Mouse (Mus musculus): ENCODE data around the gene Tmem143. TPM values are rescaled to one million over a fixed set of nuclear protein-coding genes. Genes with fewer than 3 reads are reported as not detected.
A peak's percentile ranks its signal among the peaks of the same experiment; 100 is the strongest.

Gene Tmem143
- total and polyA plus RNA-seq, 2 experiments from 2014 or later, result 4.9 to 29.7 TPM

DNA sequence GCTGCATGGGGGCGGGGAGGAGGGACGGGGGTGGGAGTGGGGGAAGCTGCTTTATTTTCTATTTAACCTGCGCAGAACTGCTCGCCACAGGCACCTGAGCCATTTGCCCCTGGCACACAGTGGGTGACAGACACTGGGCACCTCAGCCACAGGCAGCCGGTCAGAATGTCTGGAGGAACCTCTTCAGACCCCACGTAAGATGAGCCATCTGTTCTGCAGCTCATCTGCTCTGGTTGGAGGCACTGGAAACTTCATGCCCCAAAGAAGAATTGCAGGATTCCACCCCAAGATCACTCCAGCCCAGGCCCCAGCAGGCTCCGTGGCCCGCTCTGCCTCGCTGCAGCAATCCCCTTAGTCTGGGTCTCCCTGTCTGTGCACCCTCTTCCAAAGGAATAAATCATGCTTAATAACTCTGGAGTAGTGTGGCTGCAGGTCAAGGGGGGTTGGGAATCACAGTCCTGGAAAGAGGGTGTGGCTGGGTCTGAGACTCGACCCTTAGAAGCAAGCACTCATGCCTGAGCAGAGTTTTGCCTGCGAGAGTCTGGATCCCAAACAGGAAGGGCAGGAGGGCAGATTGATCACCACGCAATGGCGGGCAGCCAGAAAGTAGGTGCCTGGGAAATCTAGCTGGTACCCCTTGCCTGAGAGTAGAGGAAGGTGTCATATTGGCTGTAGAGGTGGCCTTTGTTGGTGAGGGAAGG is 20.4 kb downstream of the Tmem143 start:
- Histone ChIP-seq H3K9ac (peak overlapping the region; percentile 14; the same call in 1 of the 2 replicates), H3K4me1 (ENCODE audit: insufficient read depth) (peaks cover 14% of the 10 kb centered on the region), H3K36me3 (ENCODE audit: insufficient read depth) (peaks cover 6% of the 10 kb centered on the region; the same call in 1 of the 2 replicates), H3K27me3 (ENCODE audit: insufficient read depth, low read length) (no peaks in the 10 kb centered on the region), H3K4me3 (ENCODE audit: low read depth, low read length) (peak overlapping the region; percentile 9; the same call in 1 of the 2 replicates), H3K9me3 (ENCODE audit: low read length) (no peaks in the 10 kb centered on the region), H3K27ac (ENCODE audit: low read depth, low read length) (peak overlapping the region; percentile 76), H3K4me2 (ENCODE audit: low read depth) (peak overlapping the region; percentile 52)
- ATAC-seq (peak; percentile 10; the same call in 1 of the 2 replicates), DNase-seq (no peak)
- no peak for TF ChIP-seq CTCF (IDR thresholded peaks at IDR 0.05; ENCODE audit: low read depth)
- 34% methylated on average over 13 of the region's 13 CpGs for WGBS

DNA sequence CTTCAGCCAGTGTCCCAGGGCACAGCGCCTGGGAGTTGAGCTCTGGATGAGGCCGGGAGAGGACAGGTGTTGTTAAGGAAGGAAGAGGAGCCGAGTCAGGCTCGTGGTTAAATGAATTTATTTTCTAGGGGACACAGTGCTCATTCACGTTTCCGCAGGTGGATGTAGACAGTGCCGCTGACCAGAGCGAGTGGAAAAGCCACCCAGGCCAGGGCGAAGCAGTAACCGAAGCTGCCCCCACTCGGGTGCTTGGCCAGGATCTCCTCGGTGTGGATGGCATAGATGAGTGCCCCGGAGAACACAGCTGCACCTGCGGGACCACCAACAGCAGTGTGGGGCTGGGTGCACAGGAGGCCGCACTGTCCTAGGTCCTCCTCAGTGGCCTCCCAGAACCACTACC is 21.2 kb downstream of the Tmem143 start:
- Histone ChIP-seq H3K27me3 (ENCODE audit: insufficient read depth, low read length) (no peaks in the 10 kb centered on the region), H3K4me2 (ENCODE audit: low read depth) (no peak overlapping the region), H3K4me1 (ENCODE audit: insufficient read depth) (peaks cover 19% of the 10 kb centered on the region), H3K9me3 (ENCODE audit: low read length) (no peaks in the 10 kb centered on the region), H3K9ac (no peak overlapping the region), H3K27ac (ENCODE audit: low read depth, low read length) (no peak overlapping the region), H3K4me3 (ENCODE audit: low read depth, low read length) (no peak overlapping the region), H3K36me3 (ENCODE audit: insufficient read depth) (peaks cover 6% of the 10 kb centered on the region; the same call in 1 of the 2 replicates)
- no peak for DNase-seq
- 87% methylated on average over 15 of the region's 15 CpGs for WGBS
- no peak for ATAC-seq
- no peak for TF ChIP-seq CTCF (IDR thresholded peaks at IDR 0.05; ENCODE audit: low read depth)

DNA sequence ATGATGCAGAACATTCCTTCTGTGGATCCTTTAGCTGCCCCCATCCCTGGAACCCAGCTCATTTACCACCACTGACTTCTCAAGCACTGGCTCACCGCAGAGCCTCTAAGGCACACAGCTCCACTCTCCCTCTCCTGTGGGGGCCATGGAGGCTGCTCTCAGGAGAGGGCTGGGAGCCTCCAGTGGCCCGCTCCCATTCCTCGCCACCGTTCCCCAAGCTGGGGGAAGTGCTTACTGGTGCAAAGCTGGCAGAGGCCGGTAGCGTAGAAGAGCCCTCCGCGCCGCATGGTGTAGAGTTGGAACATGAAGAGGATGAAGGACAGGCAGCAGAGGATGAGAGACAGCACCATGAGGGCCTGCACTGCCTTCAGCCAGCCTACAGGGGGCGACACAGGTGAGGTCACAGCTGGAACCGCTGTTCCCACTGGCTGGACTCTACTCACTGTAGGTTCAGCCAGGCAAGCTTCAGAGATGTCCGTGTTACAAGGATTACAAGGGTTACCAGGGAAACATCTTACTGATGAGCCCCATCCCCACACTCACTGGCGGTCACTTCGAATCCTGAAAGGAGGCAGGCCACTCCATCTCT is 22.4 kb downstream of the Tmem143 start:
- Histone ChIP-seq H3K27ac (ENCODE audit: low read depth, low read length) (no peak overlapping the region), H3K27me3 (ENCODE audit: insufficient read depth, low read length) (no peaks in the 10 kb centered on the region), H3K36me3 (ENCODE audit: insufficient read depth) (no peaks in the 10 kb centered on the region; the same call in 1 of the 2 replicates), H3K4me3 (ENCODE audit: low read depth, low read length) (no peak overlapping the region), H3K9ac (no peak overlapping the region), H3K9me3 (ENCODE audit: low read length) (no peaks in the 10 kb centered on the region), H3K4me2 (ENCODE audit: low read depth) (no peak overlapping the region), H3K4me1 (ENCODE audit: insufficient read depth) (peaks cover 19% of the 10 kb centered on the region)
- DNase-seq, result no peak
- TF ChIP-seq CTCF (IDR thresholded peaks at IDR 0.05; ENCODE audit: low read depth), result peak; percentile 51
- 64% methylated on average over 14 of the region's 14 CpGs for WGBS
- ATAC-seq, result no peak

DNA sequence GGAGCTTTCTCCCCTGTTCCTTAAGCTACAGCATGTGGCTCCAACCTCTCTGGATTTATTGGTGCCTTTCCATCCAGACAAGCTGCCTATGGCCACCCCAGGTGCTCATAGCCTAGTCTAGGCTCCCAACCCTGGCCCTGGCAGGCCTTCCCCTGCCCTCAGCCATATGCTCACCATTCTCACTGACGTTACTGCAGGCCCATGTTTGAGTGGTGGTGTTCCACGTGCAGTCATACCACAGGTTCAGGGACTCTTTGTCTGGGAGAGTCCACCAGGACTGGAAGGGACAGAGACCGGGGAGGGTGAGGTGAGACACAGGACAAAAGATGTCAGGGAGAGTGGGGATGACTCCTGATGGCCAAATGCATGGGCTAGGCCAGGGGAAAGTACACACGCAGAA is 23.0 kb downstream of the Tmem143 start:
- no peak for DNase-seq
- Histone ChIP-seq H3K27me3 (ENCODE audit: insufficient read depth, low read length) (no peaks in the 10 kb centered on the region), H3K9ac (no peak overlapping the region), H3K4me2 (ENCODE audit: low read depth) (no peak overlapping the region), H3K27ac (ENCODE audit: low read depth, low read length) (no peak overlapping the region), H3K4me3 (ENCODE audit: low read depth, low read length) (no peak overlapping the region), H3K36me3 (ENCODE audit: insufficient read depth) (no peaks in the 10 kb centered on the region; the same call in 1 of the 2 replicates), H3K9me3 (ENCODE audit: low read length) (no peaks in the 10 kb centered on the region), H3K4me1 (ENCODE audit: insufficient read depth) (peaks cover 19% of the 10 kb centered on the region)
- TF ChIP-seq CTCF (IDR thresholded peaks at IDR 0.05; ENCODE audit: low read depth), result no peak
- ATAC-seq, result no peak
- WGBS, result 79% methylated on average over 4 of the region's 4 CpGs

DNA sequence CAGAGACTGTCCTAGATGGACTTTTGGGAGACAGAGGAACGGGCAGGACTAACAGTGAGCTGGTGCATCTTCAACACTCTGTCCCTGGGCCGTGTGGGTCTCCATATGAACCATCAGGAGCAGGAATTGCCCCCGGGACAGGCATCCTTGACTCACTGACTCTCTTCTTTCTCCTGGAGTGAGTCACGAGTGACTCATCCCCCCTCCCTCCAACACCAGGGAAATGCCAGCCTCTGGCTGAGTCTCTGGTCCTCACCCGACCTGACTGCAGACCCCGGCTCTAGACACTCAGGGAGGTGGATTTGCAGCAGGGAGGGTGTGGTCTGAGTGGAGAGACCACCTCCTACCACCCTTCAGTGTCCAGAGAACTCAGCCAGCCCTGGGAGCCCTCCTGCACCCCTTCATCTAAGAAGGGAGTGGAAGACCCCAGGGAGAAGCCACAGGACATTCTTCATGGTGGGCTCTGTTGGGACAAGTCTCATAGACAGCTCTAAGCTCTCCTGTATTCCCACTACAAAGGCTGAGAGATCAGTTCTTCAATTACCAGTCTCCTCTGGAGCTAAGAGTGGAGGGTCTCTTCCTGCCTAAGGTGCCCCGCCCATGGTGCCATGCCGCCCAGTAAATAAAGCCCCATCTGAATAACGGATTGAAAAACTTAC is 24.0 kb downstream of the Tmem143 start:
- Histone ChIP-seq H3K4me2 (ENCODE audit: low read depth) (no peak overlapping the region), H3K27me3 (ENCODE audit: insufficient read depth, low read length) (no peaks in the 10 kb centered on the region), H3K4me3 (ENCODE audit: low read depth, low read length) (no peak overlapping the region), H3K9me3 (ENCODE audit: low read length) (no peaks in the 10 kb centered on the region), H3K4me1 (ENCODE audit: insufficient read depth) (peaks cover 19% of the 10 kb centered on the region), H3K9ac (no peak overlapping the region), H3K27ac (ENCODE audit: low read depth, low read length) (no peak overlapping the region), H3K36me3 (ENCODE audit: insufficient read depth) (no peaks in the 10 kb centered on the region)
- DNase-seq, result no peak
- 58% methylated on average over 9 of the region's 9 CpGs for WGBS
- ATAC-seq, result no peak
- TF ChIP-seq CTCF (IDR thresholded peaks at IDR 0.05; ENCODE audit: low read depth), result no peak

DNA sequence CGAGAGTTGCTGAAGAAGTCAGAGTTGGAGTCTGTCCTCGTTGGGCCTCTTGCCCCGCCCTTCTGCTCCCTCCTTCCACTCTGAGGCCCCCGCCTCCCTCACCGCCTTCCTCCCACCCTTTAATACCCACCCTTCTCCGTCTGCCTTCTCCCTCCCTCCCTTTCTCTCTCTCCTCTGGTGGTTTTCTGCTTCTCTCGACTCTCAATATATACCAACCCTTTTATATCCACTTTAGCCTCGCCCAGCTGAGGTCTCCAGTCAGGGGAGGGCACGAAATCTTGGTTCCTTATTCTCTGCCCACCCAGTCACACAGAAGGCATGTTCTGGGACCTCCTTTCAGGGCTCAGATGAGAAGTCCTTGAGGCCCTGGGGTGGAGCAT is 24.5 kb downstream of the Tmem143 start, which contains the start of gene Emp3:
Emp3 (minus strand) TSS at position 163 of the 380 bp plus-strand sequence.
- no peak for TF ChIP-seq CTCF (IDR thresholded peaks at IDR 0.05; ENCODE audit: low read depth)
- DNase-seq (no peak), ATAC-seq (no peak)
- no peaks in the 10 kb centered on the region for H3K9me3 ChIP-seq (ENCODE audit: low read length)
- no peak within 1 kb of the TSS for H3K4me2 ChIP-seq (ENCODE audit: low read depth)
- H3K36me3 ChIP-seq (ENCODE audit: insufficient read depth), result no peaks in the 10 kb centered on the region
- no peak within 1 kb of the TSS for H3K4me3 ChIP-seq (ENCODE audit: low read depth, low read length)
- no peaks in the 10 kb centered on the region for H3K27me3 ChIP-seq (ENCODE audit: insufficient read depth, low read length)
- H3K4me1 ChIP-seq (ENCODE audit: insufficient read depth), result peaks cover 15% of the 10 kb centered on the region
- 52% methylated on average over 9 of the region's 9 CpGs for WGBS
- H3K9ac ChIP-seq, result no peak within 1 kb of the TSS
- H3K27ac ChIP-seq (ENCODE audit: low read depth, low read length), result no peak within 1 kb of the TSS

Data from forebrain, postnatal 0 days (tissue).